ENCODE assay signal across 9 mouse cellular contexts in genomic region chr7:144316797-144317196, GRCm38 (mm10).
DNase-seq lines count a peak whose midpoint lies in the region; ATAC-seq and TF ChIP-seq lines count a peak whose summit lies in the region.
"Had no signal": no experiment of that assay in that cellular context is flagged by ENCODE, and none has a peak within 500 bp of the region (broad histone marks: within the 10 kb centered on the region; RNA-seq: fewer than 3 reads in every experiment).

No protein-coding gene starts in this region.

- no peaks in the 10 kb centered on the region for H3K9me3 ChIP-seq in neural tube, embryonic 12.5 days
- no peaks in the 10 kb centered on the region for H3K9me3 ChIP-seq in intestine, postnatal 0 days (ENCODE audit: control insufficient read depth)

- H3K36me3 ChIP-seq in neural tube, embryonic 12.5 days = no peaks in the 10 kb centered on the region
- no peaks in the 10 kb centered on the region for H3K36me3 ChIP-seq in intestine, postnatal 0 days (ENCODE audit: control insufficient read depth, insufficient read depth)

- H3K27me3 ChIP-seq in neural tube, embryonic 12.5 days (replicated peaks) = no peaks in the 10 kb centered on the region
- H3K27me3 ChIP-seq in intestine, postnatal 0 days (replicated peaks; ENCODE audit: control insufficient read depth, insufficient read depth, low read length) = no peaks in the 10 kb centered on the region

- DNase-seq in brain, embryonic 18.5 days (ENCODE audit: low read depth, low spot score) = peak; percentile 26
- peak; percentile 69 for DNase-seq in left cerebral cortex, adult 11 months (ENCODE audit: low spot score)
- DNase-seq in gastrocnemius, adult 2 months = no peak
- no peak for DNase-seq in thymus, postnatal 4 days
- DNase-seq in yolk sac, embryonic 10.5 days (ENCODE audit: low spot score) = no peak
- DNase-seq: adrenal gland, postnatal 36 days had no signal

- H3K27ac ChIP-seq in neural tube, embryonic 12.5 days = no peak overlapping the region
- H3K27ac ChIP-seq in intestine, postnatal 0 days (ENCODE audit: low read depth, low read length) = no peak overlapping the region
- H3K27ac ChIP-seq in gastrocnemius, adult 2 months = no peak overlapping the region

- no peak overlapping the region for H3K4me3 ChIP-seq in neural tube, embryonic 12.5 days
- H3K4me3 ChIP-seq in intestine, postnatal 0 days (ENCODE audit: low read depth, low read length) = no peak overlapping the region
- no peak overlapping the region for H3K4me3 ChIP-seq in gastrocnemius, adult 2 months

- peaks cover 13% of the 10 kb centered on the region for H3K4me1 ChIP-seq in neural tube, embryonic 12.5 days
- no peaks in the 10 kb centered on the region for H3K4me1 ChIP-seq in intestine, postnatal 0 days (replicated peaks; ENCODE audit: control insufficient read depth, insufficient read depth, low read length)

- peak; percentile 80 for ATAC-seq in frontal cortex, adult (ENCODE audit: low TSS enrichment)
- peak; percentile 57 for ATAC-seq in neural tube, embryonic 12.5 days (ENCODE audit: low FRiP score, low read depth)
- no peak for ATAC-seq in intestine, postnatal 0 days

- H3K4me2 ChIP-seq in neural tube, embryonic 12.5 days (replicated peaks) = no peak overlapping the region
- no peak overlapping the region for H3K4me2 ChIP-seq in intestine, postnatal 0 days (replicated peaks; ENCODE audit: low read depth)

- no peak for TF ChIP-seq CTCF in intestine, postnatal 0 days (IDR thresholded peaks at IDR 0.05; ENCODE audit: low read depth)
- no peak for TF ChIP-seq CTCF in gastrocnemius, adult 2 months (IDR thresholded peaks at IDR 0.05)

- H3K9ac ChIP-seq in neural tube, embryonic 12.5 days = no peak overlapping the region
- no peak overlapping the region for H3K9ac ChIP-seq in intestine, postnatal 0 days (ENCODE audit: low read depth, low read length)

- intact Hi-C loops in gastrocnemius, adult 2 months (cut with DNase I) = no loop called here

- WGBS in neural tube, embryonic 12.5 days = 27% methylated on average over 10 of the region's 10 CpGs
- 39% methylated on average over 10 of the region's 10 CpGs for WGBS in intestine, postnatal 0 days

Comparison
In these comparisons a context has a peak if more than half of its experiments do, and no peak if none do; other contexts are left out.
1. DNase-seq: peak in brain, embryonic 18.5 days (single experiment) and left cerebral cortex, adult 11 months (single experiment); none in gastrocnemius, adult 2 months (single experiment), thymus, postnatal 4 days (single experiment) and yolk sac, embryonic 10.5 days (single experiment).